Mouse (Mus musculus): ENCODE measurements around the gene Gys2. TPM values are rescaled to one million over a fixed set of nuclear protein-coding genes. Genes with fewer than 3 reads are reported as not detected.
"Not testable (repeated sequence)": the region's sequence is repeated elsewhere in the genome, so short reads cannot be mapped to it uniquely, and the experiment has no call there.

The Gys2 gene
- polyA plus RNA-seq, 1 experiment from 2014 or later = 92.7 TPM

- ATAC-seq (no peak), DNase-seq (no peak)
- Histone ChIP-seq H3K36me3 (replicated peaks; ENCODE audit: insufficient read depth, low read length) (no peaks in the 10 kb centered on the region), H3K27ac (ENCODE audit: low read depth) (no peak overlapping the region), H3K4me2 (ENCODE audit: low read depth, low read length) (no peak overlapping the region), H3K4me3 (ENCODE audit: low read depth, low read length) (no peak overlapping the region), H3K27me3 (ENCODE audit: insufficient read depth, low read length) (no peaks in the 10 kb centered on the region), H3K9me3 (ENCODE audit: low read length) (no peaks in the 10 kb centered on the region), H3K9ac (replicated peaks) (no peak overlapping the region), H3K4me1 (ENCODE audit: insufficient read depth) (peaks cover 4% of the 10 kb centered on the region)
- 80% methylated on average over 10 of the region's 10 CpGs for WGBS (ENCODE audit: insufficient replicate concordance)
- no peak for TF ChIP-seq EP300 (IDR thresholded peaks at IDR 0.05; ENCODE audit: low read depth)
- no peak for TF ChIP-seq CTCF (IDR thresholded peaks at IDR 0.05; ENCODE audit: low read depth)
Observed at GRCm38 (mm10) chr6:142502519-142503125, 29.7 kb upstream of the Gys2 start.

GRCm38 (mm10) chr6:142490114-142490513 lies 17.2 kb upstream of the Gys2 start:
- 0 out of 2 replicates have a peak overlapping the region, but pooled peaks have one; percentile 13 for H3K4me2 ChIP-seq (ENCODE audit: low read depth, low read length)
- peak; percentile 77 for ATAC-seq
- not testable (repeated sequence) for H3K27me3 ChIP-seq (ENCODE audit: insufficient read depth, low read length); H3K4me3 ChIP-seq (ENCODE audit: low read depth, low read length); H3K9me3 ChIP-seq (ENCODE audit: low read length); H3K27ac ChIP-seq (ENCODE audit: low read depth); H3K4me1 ChIP-seq (ENCODE audit: insufficient read depth); H3K9ac ChIP-seq (replicated peaks); H3K36me3 ChIP-seq (replicated peaks; ENCODE audit: insufficient read depth, low read length); DNase-seq
- 61% methylated on average over 6 of the region's 6 CpGs for WGBS (ENCODE audit: insufficient replicate concordance)

- 87% methylated on average over 9 of the region's 9 CpGs for WGBS (ENCODE audit: insufficient replicate concordance)
- Histone ChIP-seq H3K4me3 (ENCODE audit: low read depth, low read length) (no peak overlapping the region), H3K36me3 (replicated peaks; ENCODE audit: insufficient read depth, low read length) (no peaks in the 10 kb centered on the region), H3K4me2 (ENCODE audit: low read depth, low read length) (no peak overlapping the region), H3K4me1 (ENCODE audit: insufficient read depth) (no peaks in the 10 kb centered on the region), H3K27me3 (ENCODE audit: insufficient read depth, low read length) (no peaks in the 10 kb centered on the region), H3K9me3 (ENCODE audit: low read length) (no peaks in the 10 kb centered on the region), H3K9ac (replicated peaks) (no peak overlapping the region), H3K27ac (ENCODE audit: low read depth) (no peak overlapping the region)
- DNase-seq (no peak), ATAC-seq (no peak)
- TF ChIP-seq CTCF (IDR thresholded peaks at IDR 0.05; ENCODE audit: low read depth) (no peak), EP300 (IDR thresholded peaks at IDR 0.05; ENCODE audit: low read depth) (no peak)
Observed at GRCm38 (mm10) chr6:142487638-142488037, 14.7 kb upstream of the Gys2 start.

DNA sequence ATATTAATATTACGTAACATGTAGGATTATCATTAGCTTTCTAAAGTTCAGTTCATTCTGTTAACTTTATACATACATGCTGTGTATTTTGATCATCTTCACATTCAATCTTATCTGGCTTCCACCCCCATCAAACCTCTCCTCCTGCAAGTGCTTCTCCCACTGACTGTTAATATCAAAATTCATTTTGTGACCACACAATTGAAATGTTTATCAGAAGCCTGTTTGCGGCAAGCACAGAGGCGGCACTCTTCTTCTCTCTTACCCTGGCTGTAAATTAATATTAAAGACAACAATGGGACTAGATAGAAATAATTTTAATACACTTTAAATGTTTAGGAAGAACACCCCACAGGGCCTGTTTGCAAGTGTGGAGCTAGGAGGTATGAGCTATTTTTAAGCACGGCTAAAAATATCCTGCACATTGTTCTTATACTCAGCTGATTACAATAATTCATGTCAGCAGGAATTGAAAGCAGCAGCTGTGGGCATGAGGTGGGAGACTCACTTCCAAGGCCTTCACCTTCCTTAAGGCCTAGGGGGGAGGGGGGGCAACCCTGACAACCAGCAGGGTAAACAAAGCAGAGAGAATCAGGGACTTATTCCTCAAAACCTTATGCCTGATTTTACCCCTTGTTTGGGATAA lies 12.7 kb upstream of the Gys2 start:
- no peaks in the 10 kb centered on the region for H3K4me1 ChIP-seq (ENCODE audit: insufficient read depth)
- H3K4me3 ChIP-seq (ENCODE audit: low read depth, low read length) = no peak overlapping the region
- TF ChIP-seq EP300 (IDR thresholded peaks at IDR 0.05; ENCODE audit: low read depth) = no peak
- TF ChIP-seq CTCF (IDR thresholded peaks at IDR 0.05; ENCODE audit: low read depth) = no peak
- no peak for ATAC-seq
- no peaks in the 10 kb centered on the region for H3K36me3 ChIP-seq (replicated peaks; ENCODE audit: insufficient read depth, low read length)
- H3K27ac ChIP-seq (ENCODE audit: low read depth) = no peak overlapping the region
- 63% methylated on average over 4 of the region's 4 CpGs for WGBS (ENCODE audit: insufficient replicate concordance)
- H3K4me2 ChIP-seq (ENCODE audit: low read depth, low read length) = no peak overlapping the region
- no peak overlapping the region for H3K9ac ChIP-seq (replicated peaks)
- H3K27me3 ChIP-seq (ENCODE audit: insufficient read depth, low read length) = no peaks in the 10 kb centered on the region
- H3K9me3 ChIP-seq (ENCODE audit: low read length) = no peaks in the 10 kb centered on the region
- no peak for DNase-seq

DNA sequence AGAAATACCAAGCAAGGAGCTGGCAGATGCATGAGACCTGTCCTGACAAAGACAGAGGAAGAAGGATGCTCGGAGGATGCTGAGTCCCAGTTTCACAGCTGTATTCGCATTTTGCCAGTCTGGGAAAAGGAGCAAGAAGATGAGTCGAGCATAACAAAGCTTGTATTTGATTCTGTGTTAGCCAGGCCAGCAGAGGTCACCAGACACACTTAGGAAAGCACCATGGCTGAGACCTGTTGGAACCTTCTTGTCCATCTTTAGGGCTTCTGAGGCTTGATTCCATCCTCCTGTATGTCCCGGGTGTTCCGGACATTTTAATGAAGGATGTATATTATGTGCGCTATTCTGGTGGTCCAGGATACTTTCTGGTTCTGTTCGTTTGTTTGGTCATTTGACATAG lies 4.3 kb upstream of the Gys2 start:
- ATAC-seq = no peak
- DNase-seq = no peak
- no peak overlapping the region for H3K9ac ChIP-seq (replicated peaks)
- no peaks in the 10 kb centered on the region for H3K9me3 ChIP-seq (ENCODE audit: low read length)
- H3K27ac ChIP-seq (ENCODE audit: low read depth) = no peak overlapping the region
- no peaks in the 10 kb centered on the region for H3K36me3 ChIP-seq (replicated peaks; ENCODE audit: insufficient read depth, low read length)
- no peak for TF ChIP-seq EP300 (IDR thresholded peaks at IDR 0.05; ENCODE audit: low read depth)
- TF ChIP-seq CTCF (IDR thresholded peaks at IDR 0.05; ENCODE audit: low read depth) = peak; percentile 60
- H3K4me3 ChIP-seq (ENCODE audit: low read depth, low read length) = no peak overlapping the region
- no peaks in the 10 kb centered on the region for H3K4me1 ChIP-seq (ENCODE audit: insufficient read depth)
- 69% methylated on average over 7 of the region's 7 CpGs for WGBS (ENCODE audit: insufficient replicate concordance)
- no peak overlapping the region for H3K4me2 ChIP-seq (ENCODE audit: low read depth, low read length)
- no peaks in the 10 kb centered on the region for H3K27me3 ChIP-seq (ENCODE audit: insufficient read depth, low read length)

DNA sequence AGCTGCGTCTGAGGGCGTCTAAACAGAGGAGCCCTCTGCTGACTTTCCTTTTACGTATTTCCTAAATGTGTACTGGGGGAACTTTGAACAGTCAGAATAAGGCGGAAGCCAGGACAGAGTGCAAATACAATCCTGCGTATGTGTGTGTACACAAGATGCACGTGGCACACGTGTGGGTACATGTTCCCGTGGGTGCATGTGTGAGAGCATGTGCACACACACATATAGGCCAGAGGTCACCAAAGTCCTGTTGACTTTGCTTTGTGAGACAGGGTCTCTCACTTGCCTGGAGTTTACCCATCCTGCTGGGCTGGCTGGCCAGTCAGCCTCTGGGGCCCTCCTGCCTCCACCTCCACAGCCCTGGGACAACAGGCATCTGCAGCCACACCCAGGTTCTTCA lies 1.8 kb downstream of the Gys2 start:
- no peaks in the 10 kb centered on the region for H3K9me3 ChIP-seq (ENCODE audit: low read length)
- no peaks in the 10 kb centered on the region for H3K36me3 ChIP-seq (replicated peaks; ENCODE audit: insufficient read depth, low read length)
- H3K4me3 ChIP-seq (ENCODE audit: low read depth, low read length) = peak overlapping the region; percentile 34
- peak overlapping the region; percentile 63 for H3K4me2 ChIP-seq (ENCODE audit: low read depth, low read length)
- ATAC-seq (peak; percentile 85), DNase-seq (peak; percentile 64)
- H3K9ac ChIP-seq (replicated peaks) = peak overlapping the region; percentile 57
- peaks cover 4% of the 10 kb centered on the region; the same call in 1 of the 2 replicates for H3K4me1 ChIP-seq (ENCODE audit: insufficient read depth)
- no peaks in the 10 kb centered on the region for H3K27me3 ChIP-seq (ENCODE audit: insufficient read depth, low read length)
- TF ChIP-seq CTCF (IDR thresholded peaks at IDR 0.05; ENCODE audit: low read depth) = no peak
- TF ChIP-seq EP300 (IDR thresholded peaks at IDR 0.05; ENCODE audit: low read depth) = peak; percentile 47; the same call in 1 of the 2 replicates
- peak overlapping the region; percentile 90 for H3K27ac ChIP-seq (ENCODE audit: low read depth)
- WGBS (ENCODE audit: insufficient replicate concordance) = 62% methylated on average over 8 of the region's 8 CpGs

Measured in liver, postnatal 0 days (tissue).